Mouse (Mus musculus) liver, embryonic 16.5 days (tissue): ENCODE data around the gene Sept5. TPM values are rescaled to one million over a fixed set of nuclear protein-coding genes. Genes with fewer than 3 reads are reported as not detected.

ENCODE experiments used
- ATAC-seq: fragments of 200-750 bp; cut with Nextera tagmentation; 2 replicates; pipeline ENCODE4 v1.8.0; 2017; ENCODE audit warnings: low read depth, mild to moderate bottlenecking, moderate number of reproducible peaks, moderate library complexity
- H3K27ac ChIP-seq: fragments of 300-500 bp; sonication (generic); 2 replicates; pipeline ENCODE4 v1.5.1; 2014; ENCODE audit warnings: mild to moderate bottlenecking, low read length
- H3K27me3 ChIP-seq: fragments of 300-500 bp; sonication (generic); 2 replicates; pipeline ENCODE4 v1.6.1; 2014; ENCODE audit warnings: low read depth, low read length, mixed read lengths; ENCODE audit not compliant: control insufficient read depth, insufficient read depth
- H3K36me3 ChIP-seq: fragments of 300-500 bp; sonication (generic); 2 replicates; pipeline ENCODE4 v1.6.1; 2014; ENCODE audit warnings: mild to moderate bottlenecking; ENCODE audit not compliant: control insufficient read depth, insufficient read depth
- H3K4me1 ChIP-seq: fragments of 300-500 bp; sonication (generic); 2 replicates; pipeline ENCODE4 v1.6.1; 2014; ENCODE audit warnings: low read depth, low read length, mixed read lengths; ENCODE audit not compliant: control insufficient read depth
- H3K4me2 ChIP-seq: fragments of 300-500 bp; sonication (generic); 2 replicates; pipeline ENCODE4 v1.6.1; 2014; ENCODE audit warnings: low read depth, low read length, mixed read lengths
- H3K4me3 ChIP-seq: fragments of 300-500 bp; sonication (generic); 2 replicates; pipeline ENCODE4 v1.5.1; 2014; ENCODE audit warnings: low read depth, mild to moderate bottlenecking, low read length
- H3K9ac ChIP-seq: fragments of 300-500 bp; sonication (generic); 2 replicates; pipeline ENCODE4 v1.6.1; 2014; ENCODE audit warnings: low read depth, low read length
- H3K9me3 ChIP-seq: fragments of 300-500 bp; sonication (generic); replicated peaks from 2 replicates; pipeline ENCODE4 v1.6.1; 2016; ENCODE audit warnings: low read length; ENCODE audit not compliant: control insufficient read depth
- WGBS: fragments of 180-500 bp; shearing (Covaris S2); extraction: QIAGEN DNeasy Blood & Tissue Kit; methylation state at CpG from one replicate; pipeline ENCODE4 v1.1.7; 2014; ENCODE audit not compliant: insufficient replicate concordance; 5-methylcytosine and 5-hydroxymethylcytosine counted together
- polyA plus RNA-seq: library from polyadenylated mRNA; unstranded; fragments of >200 nt; fragmentation: Nextera tagmentation; extraction: Ambion mirVana; gene quantifications from 2 replicates; pipeline ENCODE4 v1.2.1, GENCODE M21; 2015

The Sept5 gene
- polyA plus RNA-seq, 1 experiment from 2014 or later = 4.2 TPM

GRCm38 (mm10) chr16:18636804-18637203 is 7.0 kb upstream of the Sept5 start:
- WGBS = 56% methylated on average over 3 of the region's 3 CpGs
- Histone ChIP-seq H3K9ac (no peak overlapping the region), H3K36me3 (no peaks in the 10 kb centered on the region), H3K9me3 (no peaks in the 10 kb centered on the region), H3K4me3 (no peak overlapping the region), H3K4me2 (no peak overlapping the region), H3K27ac (no peak overlapping the region), H3K27me3 (no peaks in the 10 kb centered on the region; the same call in 1 of the 2 replicates), H3K4me1 (no peaks in the 10 kb centered on the region; the same call in 1 of the 2 replicates)
- ATAC-seq = no peak

GRCm38 (mm10) chr16:18636401-18636800 is 6.6 kb upstream of the Sept5 start:
- Histone ChIP-seq H3K27me3 (peaks cover 2% of the 10 kb centered on the region; the same call in 1 of the 2 replicates), H3K27ac (no peak overlapping the region), H3K9me3 (no peaks in the 10 kb centered on the region), H3K4me2 (no peak overlapping the region), H3K9ac (no peak overlapping the region), H3K36me3 (no peaks in the 10 kb centered on the region), H3K4me1 (no peaks in the 10 kb centered on the region; the same call in 1 of the 2 replicates), H3K4me3 (no peak overlapping the region)
- no peak for ATAC-seq
- 66% methylated on average over 5 of the region's 5 CpGs for WGBS

GRCm38 (mm10) chr16:18633333-18633732 is 3.6 kb upstream of the Sept5 start:
- peaks cover 3% of the 10 kb centered on the region for H3K4me1 ChIP-seq
- 23% methylated on average over 1 of the region's 1 CpGs for WGBS
- H3K9me3 ChIP-seq = no peaks in the 10 kb centered on the region
- peaks cover 32% of the 10 kb centered on the region for H3K27me3 ChIP-seq
- H3K9ac ChIP-seq = no peak overlapping the region
- no peak overlapping the region for H3K4me3 ChIP-seq
- no peak overlapping the region for H3K27ac ChIP-seq
- H3K4me2 ChIP-seq = no peak overlapping the region
- no peak for ATAC-seq
- H3K36me3 ChIP-seq = no peaks in the 10 kb centered on the region

GRCm38 (mm10) chr16:18632816-18633215 is 3.1 kb upstream of the Sept5 start:
- Histone ChIP-seq H3K36me3 (no peaks in the 10 kb centered on the region), H3K27ac (no peak overlapping the region), H3K4me3 (no peak overlapping the region), H3K9me3 (no peaks in the 10 kb centered on the region), H3K4me1 (peaks cover 3% of the 10 kb centered on the region), H3K27me3 (peaks cover 37% of the 10 kb centered on the region), H3K4me2 (no peak overlapping the region), H3K9ac (no peak overlapping the region)
- 41% methylated on average over 2 of the region's 2 CpGs for WGBS
- no peak for ATAC-seq

GRCm38 (mm10) chr16:18632059-18632458 is 2.3 kb upstream of the Sept5 start:
- Histone ChIP-seq H3K27ac (no peak overlapping the region), H3K4me3 (no peak overlapping the region), H3K9ac (no peak overlapping the region), H3K27me3 (peaks cover 45% of the 10 kb centered on the region), H3K4me2 (no peak overlapping the region), H3K9me3 (no peaks in the 10 kb centered on the region), H3K4me1 (peaks cover 3% of the 10 kb centered on the region), H3K36me3 (no peaks in the 10 kb centered on the region)
- no peak for ATAC-seq
- 45% methylated on average over 3 of the region's 3 CpGs for WGBS

GRCm38 (mm10) chr16:18631141-18631540 is 1.4 kb upstream of the Sept5 start:
- WGBS = 36% methylated on average over 7 of the region's 7 CpGs
- Histone ChIP-seq H3K4me3 (no peak overlapping the region), H3K36me3 (no peaks in the 10 kb centered on the region), H3K4me2 (no peak overlapping the region), H3K9ac (no peak overlapping the region), H3K27ac (no peak overlapping the region), H3K9me3 (no peaks in the 10 kb centered on the region), H3K27me3 (peaks cover 54% of the 10 kb centered on the region), H3K4me1 (peaks cover 8% of the 10 kb centered on the region)
- ATAC-seq = no peak

- peaks cover 62% of the 10 kb centered on the region for H3K27me3 ChIP-seq
Measured at GRCm38 (mm10) chr16:18630291-18630690, 537 bp upstream of the Sept5 start.

GRCm38 (mm10) chr16:18628948-18629340 is 810 bp downstream of the Sept5 start:
- Histone ChIP-seq H3K4me3 (peak overlapping the region; percentile 67), H3K4me1 (peaks cover 12% of the 10 kb centered on the region), H3K9me3 (no peaks in the 10 kb centered on the region), H3K27me3 (peaks cover 76% of the 10 kb centered on the region), H3K36me3 (no peaks in the 10 kb centered on the region), H3K27ac (no peak overlapping the region), H3K9ac (peak overlapping the region; percentile 48), H3K4me2 (peak overlapping the region; percentile 77)
- WGBS = 37% methylated on average over 2 of the region's 2 CpGs
- no peak for ATAC-seq

More at GRCm38 (mm10) chr16:18630291-18630690, 537 bp upstream of the Sept5 start:
- peak overlapping the region; percentile 77; the same call in 1 of the 2 replicates for H3K4me2 ChIP-seq
- H3K9ac ChIP-seq = no peak overlapping the region
- ATAC-seq = no peak
- no peaks in the 10 kb centered on the region for H3K36me3 ChIP-seq
- no peak overlapping the region for H3K27ac ChIP-seq
- 37% methylated on average over 5 of the region's 5 CpGs for WGBS
- no peaks in the 10 kb centered on the region for H3K9me3 ChIP-seq
- peak overlapping the region; percentile 67 for H3K4me3 ChIP-seq
- peaks cover 12% of the 10 kb centered on the region for H3K4me1 ChIP-seq

- H3K27me3 ChIP-seq = peaks cover 81% of the 10 kb centered on the region
- no peaks in the 10 kb centered on the region for H3K36me3 ChIP-seq
- H3K9me3 ChIP-seq = no peaks in the 10 kb centered on the region
- peak overlapping the region; percentile 48; the same call in 1 of the 2 replicates for H3K9ac ChIP-seq
- no peak for ATAC-seq
- peaks cover 12% of the 10 kb centered on the region for H3K4me1 ChIP-seq
- H3K4me2 ChIP-seq = peak overlapping the region; percentile 77; the same call in 1 of the 2 replicates
- H3K27ac ChIP-seq = no peak overlapping the region
- H3K4me3 ChIP-seq = peak overlapping the region; percentile 67
- 47% methylated on average over 7 of the region's 7 CpGs for WGBS
Measured at GRCm38 (mm10) chr16:18628206-18628947, 1.4 kb downstream of the Sept5 start.
